12 mouse cellular contexts compared by ENCODE assay signal in genomic region chr11:38291289-38291688, GRCm38 (mm10).
"Had no signal": no experiment of that assay in that cellular context is flagged by ENCODE, and none has a peak within 500 bp of the region (broad histone marks: within the 10 kb centered on the region; RNA-seq: fewer than 3 reads in every experiment).

No protein-coding gene starts in this region.

- DNase-seq: retina, postnatal 1 day; right cerebral cortex, adult 18-20 months; right cerebral cortex, postnatal 14 days; right cerebral cortex, postnatal 25 days; right cerebral cortex, postnatal 4 days; spleen, adult 18-20 months; thymus, adult 18-20 months; thymus, adult 2 months; thymus, postnatal 14 days; thymus, postnatal 25 days; thymus, postnatal 36 days; thymus, postnatal 4 days had no signal
